Mouse (Mus musculus) activated CD4-positive, CD25-positive, alpha-beta regulatory T cell, adult 4 months (primary cell): ENCODE data around the gene Nod1. TPM values are rescaled to one million over a fixed set of nuclear protein-coding genes. Genes with fewer than 3 reads are reported as not detected.
A peak's percentile ranks its signal among the peaks of the same experiment; 100 is the strongest.

ENCODE experiments used
- ATAC-seq: one replicate; pipeline ENCODE4 v1.8.0; 2017
- polyA plus RNA-seq, 2 experiments: library from polyadenylated mRNA; unstranded; fragments of 100-300 nt; shearing (Covaris generic); gene quantifications; one replicate each; pipeline ENCODE4 v1.2.1; 2017

Gene Nod1
- polyA plus RNA-seq, result 10 to 100 TPM in 1 of 2 experiments, 1 to 10 TPM in 1; 9.7 to 12.7 TPM

DNA sequence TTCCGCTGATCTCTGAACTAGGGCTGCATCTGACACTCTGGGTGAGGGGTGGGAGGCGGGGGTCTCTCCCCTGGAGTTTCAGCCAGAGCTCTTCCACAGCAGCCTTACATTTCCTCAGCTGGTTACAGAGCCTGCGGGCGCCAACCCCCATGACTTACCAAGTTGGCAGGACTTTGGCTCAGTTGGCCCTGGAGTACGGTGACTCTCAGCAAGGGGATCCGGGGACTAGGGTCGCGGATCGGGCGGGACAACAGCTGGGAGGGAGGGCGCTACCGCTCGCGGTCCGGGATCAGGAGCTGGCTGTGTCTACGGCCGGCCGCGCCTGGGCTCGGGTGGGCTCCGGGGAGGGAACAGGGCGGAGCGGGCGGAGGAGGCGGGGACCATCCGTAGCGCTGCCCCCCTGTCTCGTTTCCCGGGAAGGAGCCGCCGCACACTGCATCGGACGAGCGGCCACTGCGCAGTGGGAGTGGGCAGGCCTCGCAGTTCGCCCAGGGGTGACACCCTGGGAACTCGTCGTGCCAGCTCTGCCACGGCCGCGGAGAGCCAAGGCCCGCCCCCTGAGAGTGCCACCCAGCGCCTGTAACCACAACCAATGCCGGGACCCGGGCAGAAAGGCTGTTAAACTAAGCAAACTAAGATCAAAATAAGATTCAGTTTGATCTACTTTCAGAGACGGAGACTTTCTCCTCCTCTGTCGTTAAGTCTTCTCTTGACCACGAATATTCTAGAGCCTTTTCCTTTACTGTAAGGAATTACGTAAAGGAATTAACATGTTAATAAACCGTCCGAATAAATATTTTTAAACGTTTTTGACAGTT lies at the start of gene Nod1:
Nod1 (minus strand) TSS at position 502 of the 818 bp plus-strand sequence.
- ATAC-seq, result peak; percentile 76

DNA sequence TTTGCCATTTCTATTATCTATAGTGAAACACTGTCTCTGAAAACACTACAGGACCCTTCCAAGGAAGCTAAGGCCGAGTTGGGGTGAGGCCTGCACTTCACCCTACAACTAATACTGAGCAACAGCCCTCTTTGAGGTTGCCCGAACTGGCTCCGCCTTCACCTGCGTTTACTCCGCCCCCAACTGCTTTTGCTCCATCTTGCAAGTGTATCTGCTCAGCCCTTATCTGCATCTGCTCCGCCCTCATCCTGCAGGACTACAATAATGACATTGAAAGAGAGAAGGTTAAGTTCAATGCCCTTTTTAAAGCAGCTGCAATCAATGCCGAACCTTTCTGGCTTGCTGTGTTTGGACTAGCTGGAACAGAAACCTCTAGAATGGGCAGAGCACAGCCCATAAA lies 49.4 kb upstream of the Nod1 start:
- no peak for ATAC-seq

DNA sequence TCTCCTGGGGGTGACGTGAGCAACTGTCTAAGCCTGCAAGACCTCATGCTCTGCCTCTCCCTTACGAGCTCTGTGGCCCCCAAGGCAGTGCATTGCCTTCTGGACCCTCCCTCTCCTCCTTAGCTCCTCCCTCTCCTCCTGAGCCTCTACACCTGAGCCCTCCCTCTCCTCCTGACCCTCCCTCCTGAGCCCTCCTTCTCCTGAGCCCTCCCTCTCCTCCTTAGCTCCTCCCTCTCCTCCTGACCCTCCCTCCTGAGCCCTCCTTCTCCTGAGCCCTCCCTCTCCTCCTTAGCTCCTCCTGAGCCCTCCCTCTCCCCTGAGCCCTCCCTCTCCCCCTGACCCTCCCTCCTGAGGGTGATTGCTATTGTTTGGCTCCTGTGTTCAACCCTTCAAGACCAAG lies 46.0 kb upstream of the Nod1 start:
- ATAC-seq, result no peak

DNA sequence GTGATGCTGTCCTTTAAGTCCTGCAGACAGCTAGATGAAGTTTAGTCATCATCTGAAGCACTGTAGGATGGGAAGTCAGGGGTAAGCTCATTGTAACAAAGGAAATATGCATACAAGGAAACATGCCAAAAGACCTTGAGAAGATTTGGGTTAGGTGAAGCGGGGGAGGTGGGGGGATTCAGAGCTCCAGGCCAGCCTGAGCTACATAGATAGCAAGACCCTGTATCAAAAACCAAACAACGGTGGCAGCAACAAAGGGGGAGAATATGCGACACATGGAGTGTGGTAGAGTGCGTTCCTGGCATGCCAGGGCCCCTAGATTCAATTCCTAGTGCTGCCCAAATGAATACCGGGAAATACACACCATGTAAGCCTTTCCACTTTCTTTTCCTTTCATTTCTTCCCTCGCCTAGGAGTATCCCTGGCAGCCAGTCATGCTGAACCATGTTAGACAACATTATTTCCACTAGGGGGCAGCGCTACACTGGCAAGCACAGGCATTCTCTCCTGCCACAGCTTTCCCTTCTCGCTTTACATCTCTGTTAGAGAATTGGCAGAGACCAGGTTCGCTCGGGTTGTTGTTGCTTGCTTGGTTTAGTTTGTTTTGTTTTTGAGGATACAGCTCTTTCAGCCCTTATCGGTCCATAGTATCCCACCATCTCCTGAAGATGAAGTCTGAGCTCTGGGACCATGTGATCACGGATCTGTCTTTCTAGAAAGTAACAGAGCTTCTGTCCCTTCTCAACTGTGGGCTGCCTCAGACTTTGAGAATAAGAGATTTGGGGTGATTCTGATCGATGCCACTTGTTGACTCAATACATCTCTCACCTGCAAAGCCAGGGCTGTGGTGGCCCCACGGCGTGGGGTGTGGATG lies 44.5 kb upstream of the Nod1 start:
- peak; percentile 77 for ATAC-seq

DNA sequence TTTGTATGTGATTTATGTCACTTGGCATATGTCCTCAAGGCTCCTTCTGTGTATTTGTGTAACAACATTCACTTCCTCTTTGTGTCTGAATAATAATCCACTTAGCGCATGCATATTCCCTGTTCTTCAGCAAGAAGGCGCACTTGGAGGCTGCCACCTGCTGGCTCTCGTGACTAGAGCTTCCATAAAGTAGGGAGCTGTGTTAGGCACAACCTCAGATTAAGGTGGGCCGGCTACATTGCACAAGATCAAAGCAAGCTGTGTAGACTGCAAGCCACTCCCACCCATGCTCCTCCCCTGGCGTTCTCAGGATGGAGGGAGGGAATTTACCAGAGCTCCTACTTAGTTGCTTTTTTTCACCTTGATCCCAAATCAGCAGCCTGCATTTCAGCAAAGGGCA lies 43.8 kb upstream of the Nod1 start:
- ATAC-seq, result peak; percentile 52

DNA sequence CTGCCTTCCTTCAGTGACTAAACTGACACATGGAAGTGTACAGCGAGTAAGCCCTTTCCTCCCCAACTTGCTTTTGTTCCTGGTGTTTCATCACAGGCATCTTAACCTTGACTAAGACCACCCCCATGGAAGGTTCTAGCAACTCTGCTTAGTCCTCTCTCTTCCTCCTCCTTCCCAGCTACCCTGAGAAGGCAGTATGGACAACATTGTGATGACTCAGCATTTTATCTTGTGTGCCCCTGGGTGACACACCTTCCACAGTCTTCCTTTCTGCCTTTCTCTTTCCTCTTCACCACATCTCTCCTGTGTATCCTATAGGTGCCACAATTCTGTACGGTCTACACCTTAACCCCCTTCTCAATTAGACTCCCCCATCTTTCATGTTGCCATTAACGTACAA lies 41.8 kb upstream of the Nod1 start:
- ATAC-seq, result no peak

DNA sequence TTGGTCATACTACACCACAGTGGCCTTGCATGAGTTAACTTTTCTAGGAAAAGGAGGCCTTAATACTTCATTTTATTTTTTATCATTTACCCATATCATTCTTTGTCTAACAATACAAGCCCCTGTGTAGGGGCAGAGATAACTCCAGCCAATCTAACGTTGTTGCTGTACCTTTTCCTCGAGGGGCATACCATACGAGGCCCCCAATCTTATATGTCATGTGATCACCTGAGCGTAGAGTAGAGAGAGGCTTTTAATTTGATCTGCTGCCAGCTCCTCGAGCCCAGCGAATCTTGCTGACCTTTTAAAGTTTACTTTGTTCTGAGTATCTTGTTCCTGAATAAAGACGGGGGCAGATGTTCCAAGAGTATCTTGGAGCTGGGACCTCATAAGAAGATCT lies 40.1 kb upstream of the Nod1 start:
- no peak for ATAC-seq

DNA sequence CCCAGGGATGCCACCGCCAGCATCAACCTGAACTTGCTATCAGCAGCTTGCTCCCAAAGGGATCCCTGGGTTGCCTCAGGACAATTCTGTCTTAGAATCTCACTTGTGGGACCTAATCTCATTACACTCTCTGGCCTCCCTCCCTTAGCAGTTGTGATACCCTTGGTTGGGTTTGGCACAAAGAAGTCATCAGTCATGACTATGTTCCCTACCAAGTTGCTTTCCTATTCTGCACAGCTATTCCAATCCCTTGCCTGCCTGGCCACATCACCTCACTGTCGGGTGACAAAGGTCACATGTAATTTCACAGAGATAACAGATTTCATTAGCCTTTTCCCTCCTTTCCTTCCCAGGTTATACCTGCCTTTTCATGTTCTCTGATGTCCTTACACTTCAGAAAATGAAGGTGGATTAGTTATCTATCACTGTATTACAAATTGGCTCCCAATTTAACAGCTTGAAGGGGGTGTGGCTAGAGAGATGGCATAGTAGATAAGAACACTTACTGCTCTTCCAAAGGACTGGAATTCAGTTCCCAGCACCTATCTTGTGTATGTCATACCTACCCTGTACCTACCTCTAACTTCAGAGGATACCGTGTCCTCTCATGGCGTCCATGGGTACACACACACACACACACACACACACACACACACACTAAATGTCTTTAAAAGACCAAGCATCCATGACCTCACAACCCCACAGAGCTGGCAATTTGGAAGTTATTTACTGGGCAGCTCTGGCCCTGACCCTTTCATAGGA lies 38.1 kb upstream of the Nod1 start:
- ATAC-seq, result no peak

DNA sequence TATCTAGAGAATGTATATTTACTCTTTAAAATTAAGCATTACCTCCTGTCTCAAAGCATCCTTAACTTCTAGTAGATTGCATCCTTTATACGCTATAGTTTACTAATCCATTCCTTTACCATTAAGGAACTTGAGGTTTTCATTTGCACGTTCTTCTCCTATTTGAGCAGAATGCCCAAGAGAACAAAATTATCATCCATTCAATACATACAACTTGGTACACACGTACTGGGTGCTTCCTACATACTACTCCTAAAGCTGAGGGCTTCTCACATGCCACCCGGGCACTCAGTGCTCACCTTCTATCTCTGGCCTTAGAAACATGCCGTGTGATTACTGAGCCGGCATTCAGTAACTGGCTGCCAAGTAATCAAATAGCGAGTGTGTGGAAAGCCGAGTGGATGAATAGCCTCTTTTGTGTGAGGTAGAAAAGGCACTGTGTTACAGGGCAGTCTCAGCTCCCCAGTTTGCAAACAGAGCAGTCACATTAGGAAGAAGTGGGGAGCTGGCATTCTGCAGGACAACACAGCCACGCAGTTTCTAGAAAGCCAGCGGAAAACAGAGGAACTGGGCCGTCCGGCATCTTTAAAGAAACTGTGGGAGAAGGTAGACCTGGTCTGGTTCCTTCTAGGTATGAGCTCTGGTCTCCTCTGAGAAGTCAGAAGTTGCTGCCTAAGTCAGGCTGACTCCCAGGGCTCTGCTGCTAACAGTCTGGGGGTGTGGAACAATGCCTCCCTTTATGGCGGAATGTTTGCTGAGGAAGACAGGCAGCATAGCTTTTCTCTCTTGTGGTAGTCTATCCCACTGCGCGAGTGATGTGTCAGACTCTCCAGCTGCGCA lies 37.2 kb upstream of the Nod1 start:
- no peak for ATAC-seq

DNA sequence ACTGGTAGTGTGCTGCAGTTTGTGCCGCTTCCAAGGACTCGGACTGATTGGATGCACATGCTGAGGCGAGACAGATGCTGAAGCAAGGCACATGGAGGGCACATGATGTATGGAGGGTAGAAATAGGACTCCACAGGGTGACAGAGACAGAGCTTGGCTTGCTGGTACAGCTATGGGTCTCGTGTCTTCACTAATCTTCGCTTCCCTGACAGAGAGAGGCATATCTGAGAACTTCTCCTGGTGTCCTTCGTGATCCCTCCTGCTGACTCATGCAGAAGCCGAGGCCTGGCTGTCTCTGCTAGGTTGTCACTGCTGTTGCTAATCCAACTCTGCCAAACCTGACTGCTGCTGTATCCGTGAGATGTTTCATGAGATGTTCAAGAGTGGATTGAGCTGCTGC lies 36.0 kb upstream of the Nod1 start:
- ATAC-seq, result no peak

DNA sequence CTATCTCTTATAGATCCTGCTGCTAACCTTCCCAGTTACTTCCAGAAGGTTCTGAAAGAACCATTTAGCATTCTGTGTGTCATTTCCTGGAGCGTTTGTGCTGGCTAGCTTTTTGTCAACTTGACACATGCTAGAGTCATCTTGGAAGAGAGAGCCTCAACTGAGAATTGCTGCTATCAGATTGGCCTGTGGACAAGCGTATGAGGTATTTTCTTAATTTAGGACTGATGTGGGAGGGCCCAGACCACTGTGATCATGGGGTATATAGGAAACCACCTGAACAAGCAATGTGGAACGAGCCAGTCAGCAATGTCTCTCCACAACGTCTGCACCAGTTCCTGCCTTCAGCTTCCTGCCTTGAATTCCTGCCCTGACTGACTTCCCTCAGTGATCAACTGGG lies 31.1 kb upstream of the Nod1 start:
- ATAC-seq, result no peak

DNA sequence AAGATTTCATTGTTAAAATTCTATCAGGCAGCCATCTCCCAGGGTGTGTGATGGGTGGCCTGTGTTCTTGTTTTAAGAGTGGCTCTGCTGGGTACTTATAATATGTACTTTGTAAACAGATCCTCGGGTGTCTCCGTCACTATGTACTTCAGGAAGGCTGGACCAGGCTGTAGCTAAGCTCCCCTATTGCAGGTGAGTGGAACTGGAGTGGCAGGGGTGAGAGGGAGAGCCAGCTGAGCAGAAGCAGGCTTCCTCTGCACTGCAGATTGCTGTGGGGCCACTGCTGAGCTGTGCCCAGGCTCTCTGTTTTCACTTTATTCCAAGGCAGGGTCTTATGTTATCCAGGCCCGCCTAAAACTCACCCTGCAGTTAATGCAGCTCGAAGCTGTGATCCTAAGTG lies 30.0 kb upstream of the Nod1 start:
- no peak for ATAC-seq

DNA sequence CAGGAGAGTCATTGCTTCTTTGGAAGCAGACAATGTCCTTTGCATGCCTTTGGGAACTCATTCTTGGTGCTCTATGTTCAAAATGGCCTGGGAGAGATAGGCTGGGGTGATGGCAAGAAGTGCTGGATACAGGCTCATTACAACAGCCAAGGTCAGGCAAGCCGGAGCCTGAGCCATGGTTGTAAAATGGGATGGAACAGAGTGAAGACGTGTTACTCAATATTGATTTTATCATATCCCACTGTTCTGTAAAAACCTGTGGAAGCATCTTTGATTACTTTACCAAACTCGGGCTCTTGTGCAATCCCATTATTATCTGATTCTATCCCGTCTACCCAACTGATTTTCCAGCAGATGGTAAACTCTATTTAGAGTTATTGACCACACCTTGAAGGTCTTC lies 28.9 kb upstream of the Nod1 start:
- ATAC-seq, result no peak

DNA sequence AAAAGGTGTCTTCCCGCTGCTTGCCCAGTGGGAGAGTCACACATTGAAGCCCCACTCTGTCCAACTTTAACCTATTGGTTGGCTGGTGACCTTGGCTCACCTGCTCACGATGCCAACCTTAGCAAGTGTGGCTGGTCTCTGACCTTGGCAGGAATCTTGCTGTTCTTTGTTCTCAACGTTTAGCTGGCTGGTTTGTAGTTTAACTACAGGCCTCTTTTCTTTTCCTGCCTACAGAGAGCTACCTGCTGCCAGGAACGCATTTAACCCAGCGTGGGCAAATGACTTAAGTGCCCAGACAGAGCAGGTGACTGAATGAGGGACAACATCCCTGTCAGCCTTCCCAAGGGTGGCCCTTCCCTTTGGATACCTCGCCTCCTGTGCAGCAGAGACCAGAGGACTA lies 25.3 kb upstream of the Nod1 start:
- no peak for ATAC-seq

DNA sequence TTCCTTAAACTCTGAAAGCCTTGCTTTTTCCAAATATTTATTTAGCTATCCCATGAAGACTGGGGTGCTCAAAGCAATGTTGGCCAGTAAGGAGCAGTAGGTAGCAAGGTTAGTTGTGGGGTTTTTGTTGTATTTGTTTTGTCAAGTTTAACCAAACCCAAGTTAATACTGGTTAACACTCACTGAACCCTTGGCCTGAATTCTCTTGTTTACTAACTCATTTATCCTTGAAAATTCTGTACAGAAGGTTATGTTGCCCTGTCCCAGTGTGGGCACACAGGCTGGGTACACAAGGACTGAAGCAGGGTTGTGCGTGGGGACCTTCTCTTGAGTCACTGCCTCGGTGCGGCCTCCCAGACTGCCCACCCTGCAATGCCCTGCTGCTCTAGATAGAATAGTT lies 23.9 kb upstream of the Nod1 start:
- ATAC-seq, result no peak

DNA sequence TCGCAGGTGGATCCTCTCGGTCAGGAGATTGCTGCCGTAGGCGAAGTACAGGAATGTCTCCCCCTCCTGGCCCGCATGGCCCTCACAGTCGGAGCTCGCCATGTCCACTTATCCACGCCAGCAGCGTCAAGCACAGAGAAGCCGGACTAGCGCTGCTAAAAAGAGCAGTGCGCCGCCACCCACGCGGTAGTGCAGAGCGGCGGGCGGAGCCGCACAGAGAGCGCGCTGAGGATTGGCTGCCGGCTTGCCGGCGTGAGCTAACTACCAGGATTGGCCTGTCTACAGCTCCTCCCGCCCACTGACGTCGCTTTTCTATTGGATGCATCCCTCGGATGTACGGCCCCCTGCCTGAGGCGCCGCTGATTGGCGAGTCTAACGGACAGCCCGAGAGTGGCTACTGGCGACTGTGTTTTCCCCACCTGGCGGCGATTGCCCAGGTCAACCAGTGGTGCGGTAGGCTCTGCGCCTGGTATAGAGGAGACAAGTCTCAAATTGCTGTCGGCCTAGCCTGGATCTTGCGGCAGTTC lies 20.4 kb upstream of the Nod1 start, which contains the start of gene Ggct:
Ggct (minus strand) TSS at position 217 of the 527 bp plus-strand sequence.
- ATAC-seq, result peak; percentile 100

DNA sequence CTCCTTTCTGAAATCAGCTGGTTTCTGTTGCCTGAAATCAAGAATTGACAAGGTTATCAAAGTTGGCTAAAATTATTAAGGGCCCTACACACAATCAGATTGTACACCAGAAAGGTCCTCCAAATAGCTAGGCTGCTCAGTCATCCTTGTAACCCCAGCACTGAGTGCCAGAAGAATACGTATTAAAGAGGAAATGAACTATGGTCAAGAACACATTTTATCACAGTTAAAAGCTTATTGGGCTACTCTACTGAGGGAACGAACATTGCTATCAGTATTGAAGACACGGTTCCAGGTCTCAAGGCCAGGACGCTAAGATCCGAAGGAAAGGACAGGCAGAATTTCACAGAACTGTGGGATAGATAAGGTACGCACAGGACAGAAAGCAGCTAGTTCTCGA lies 19.7 kb upstream of the Nod1 start:
- no peak for ATAC-seq

DNA sequence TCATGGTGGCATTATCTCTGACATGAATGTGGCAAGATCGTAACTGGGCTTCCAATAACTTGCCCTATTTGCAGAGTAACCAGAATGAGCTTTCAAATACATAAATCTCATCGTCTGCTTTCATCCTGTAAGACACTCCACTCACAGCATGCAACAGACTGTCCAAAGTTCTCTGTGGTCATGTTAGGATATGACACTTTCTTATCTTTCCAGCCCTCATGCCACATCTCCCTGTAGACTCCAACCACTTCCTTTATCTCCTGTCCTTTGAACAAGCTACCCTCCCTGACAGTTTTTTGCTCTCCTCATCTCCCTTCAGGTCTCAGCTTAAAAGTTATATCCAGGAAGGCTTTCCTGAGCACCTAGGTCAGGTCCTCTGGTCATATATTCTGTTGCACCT lies 18.8 kb upstream of the Nod1 start:
- ATAC-seq, result no peak

DNA sequence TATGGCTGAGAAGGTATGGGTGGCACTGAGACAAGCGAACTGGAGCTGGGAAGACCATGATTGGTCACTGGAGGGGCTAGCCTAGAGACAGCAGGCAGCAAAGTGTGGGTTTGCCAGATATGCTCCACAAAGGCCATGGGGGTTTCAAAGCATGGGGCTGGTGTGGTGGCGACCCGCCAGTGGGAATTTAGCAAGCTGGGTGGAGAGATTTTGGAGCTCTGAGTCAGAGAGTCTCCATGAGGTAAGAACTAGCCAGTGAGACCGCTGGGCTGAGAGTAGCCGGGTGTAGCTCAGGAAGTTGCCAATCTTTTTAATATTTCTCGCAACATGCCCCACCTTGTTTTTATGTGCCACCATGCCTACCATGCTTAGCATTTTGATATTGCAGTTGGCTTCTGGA lies 15.7 kb upstream of the Nod1 start:
- no peak for ATAC-seq

DNA sequence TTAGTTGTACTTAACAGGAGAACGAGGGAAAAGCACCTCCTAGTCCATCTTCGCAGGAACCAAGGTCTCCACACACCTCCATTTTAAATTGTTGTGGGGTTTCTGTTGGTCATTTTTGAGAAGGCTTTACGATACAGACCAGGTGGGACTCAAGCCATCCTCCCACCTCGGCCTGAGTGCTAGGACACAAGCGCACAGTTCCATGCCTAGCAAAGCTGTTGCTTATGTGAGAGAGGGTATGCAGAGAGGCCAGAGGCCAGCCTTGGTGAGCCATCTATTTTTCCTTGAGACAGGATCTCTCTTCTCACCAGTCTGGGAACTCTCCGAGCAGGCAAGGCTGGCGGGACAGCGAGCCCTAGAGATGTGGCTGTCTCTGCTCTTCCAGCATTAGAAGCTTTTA lies 11.7 kb upstream of the Nod1 start:
- no peak for ATAC-seq

DNA sequence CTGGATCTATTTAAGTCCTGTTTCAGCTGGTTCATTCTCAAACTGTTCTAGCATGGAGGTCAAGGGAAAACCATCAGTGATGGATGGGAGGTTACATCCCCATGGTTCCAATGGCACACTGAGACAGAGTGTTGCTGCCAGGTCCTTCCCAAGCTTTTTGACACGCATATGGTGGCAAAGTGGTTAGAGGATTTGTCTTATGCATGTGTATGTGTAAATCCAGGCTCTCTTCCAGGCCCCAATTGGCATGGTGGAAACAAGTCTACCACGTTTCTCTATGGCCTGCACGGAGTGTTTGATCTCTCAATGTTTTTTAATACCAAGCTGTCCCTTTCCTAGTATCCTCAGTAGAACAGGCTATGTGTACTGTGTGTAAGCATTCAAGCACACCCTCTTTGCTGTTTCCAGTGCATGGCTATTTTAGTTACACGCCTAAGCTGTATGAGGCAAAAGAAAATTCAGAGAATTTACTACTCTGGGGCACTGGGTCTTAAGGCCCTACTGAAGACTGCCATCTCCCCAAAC lies 11.2 kb upstream of the Nod1 start:
- ATAC-seq, result no peak

DNA sequence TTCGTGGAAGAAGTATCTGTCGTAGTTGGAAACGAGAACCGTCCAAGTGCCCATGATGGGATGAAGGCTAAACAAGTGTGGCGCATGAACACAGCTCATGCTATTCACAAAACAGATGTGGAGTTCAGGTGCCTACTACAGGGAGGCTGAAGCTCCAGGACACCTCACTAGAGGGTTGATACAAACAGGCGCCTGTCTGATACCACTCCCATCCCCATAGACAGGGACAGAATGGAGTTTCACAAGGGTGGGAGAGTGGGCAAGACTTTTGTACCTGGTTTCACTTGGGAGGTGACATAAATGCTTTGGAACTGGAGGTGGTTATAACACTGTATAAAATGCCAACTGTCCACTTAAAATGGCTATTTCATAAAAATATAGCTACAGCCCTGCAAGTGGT lies 7.0 kb upstream of the Nod1 start:
- no peak for ATAC-seq
